Mouse (Mus musculus) megakaryocyte-erythroid progenitor cell, adult 5-6 weeks (primary cell): ENCODE data around the gene Smchd1. TPM values are rescaled to one million over a fixed set of nuclear protein-coding genes. Genes with fewer than 3 reads are reported as not detected.
A peak's percentile ranks its signal among the peaks of the same experiment; 100 is the strongest.

Source experiments
- ATAC-seq: replicated peaks from 2 replicates; pipeline ENCODE4 v1.8.0; 2016; ENCODE audit warnings: mild to moderate bottlenecking, inconsistent platforms; ENCODE audit not compliant: severe bottlenecking, poor library complexity, low FRiP score, low TSS enrichment
- total RNA-seq, 2 experiments: library from RNA; stranded (forward) in 1 of 2; stranded (reverse) in 1 of 2; fragments of 200-1000, 215-1000 nt in 1 of 2; fragments of >200 nt in 1 of 2; fragmentation: Nextera tagmentation in 1 of 2; gene quantifications; 2 replicates each; pipeline ENCODE4 v1.2.3; 2014 to 2017

Gene Smchd1
- total RNA-seq, 2 experiments from 2014 or later, result 210 to 233 TPM

- ATAC-seq, result no peak
Observed at GRCm38 (mm10) chr17:71317571-71317970, 157.6 kb downstream of the Smchd1 start.

- no peak for ATAC-seq
Observed at GRCm38 (mm10) chr17:71314315-71314714, 160.8 kb downstream of the Smchd1 start.

DNA sequence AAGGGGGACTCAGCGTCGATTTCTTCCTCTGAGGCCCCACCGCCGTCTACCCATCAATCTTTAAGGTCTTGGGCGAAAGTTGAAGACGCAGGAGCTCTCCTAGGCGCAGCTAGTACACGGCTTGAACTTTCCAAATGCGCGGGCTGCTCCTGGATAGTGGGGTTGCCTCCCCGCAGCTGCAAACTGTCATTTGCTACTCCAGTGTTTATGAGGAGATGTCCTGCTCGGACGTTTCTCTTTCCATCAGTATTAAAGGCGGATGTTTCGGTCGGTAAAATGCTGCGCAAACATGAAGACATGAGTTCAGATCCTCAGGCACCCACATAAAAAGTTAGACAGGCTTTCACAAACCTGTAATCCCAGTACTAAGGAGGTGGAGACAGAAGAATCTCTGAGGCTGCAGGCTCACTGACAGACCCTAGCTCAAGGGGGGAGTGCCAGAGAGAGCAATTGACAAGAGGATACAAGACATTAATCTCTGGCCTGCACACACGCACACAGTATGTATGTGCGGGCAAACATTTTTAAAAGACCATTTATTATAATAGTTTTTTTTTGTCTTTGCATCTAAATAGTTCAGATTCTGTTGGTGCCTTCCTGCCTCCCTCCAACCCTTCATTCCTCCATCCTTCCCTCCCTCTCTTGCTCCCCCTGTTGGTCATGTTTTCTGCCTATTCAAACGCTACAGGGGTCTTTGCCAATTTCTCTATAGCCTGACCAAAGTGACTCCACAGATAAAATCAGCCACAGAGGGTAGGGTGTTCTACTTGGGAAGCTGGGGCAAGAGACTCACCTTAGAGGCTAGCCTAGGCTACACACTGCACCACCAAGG, 163.6 kb downstream of the Smchd1 start, which contains the start of gene Emilin2:
Gene Emilin2, minus strand, starts transcription at position 639 of the 832 bp plus-strand sequence.
- ATAC-seq, result peak; percentile 55

- peak; percentile 68 for ATAC-seq
Observed at GRCm38 (mm10) chr17:71310486-71311339, 164.4 kb downstream of the Smchd1 start.

DNA sequence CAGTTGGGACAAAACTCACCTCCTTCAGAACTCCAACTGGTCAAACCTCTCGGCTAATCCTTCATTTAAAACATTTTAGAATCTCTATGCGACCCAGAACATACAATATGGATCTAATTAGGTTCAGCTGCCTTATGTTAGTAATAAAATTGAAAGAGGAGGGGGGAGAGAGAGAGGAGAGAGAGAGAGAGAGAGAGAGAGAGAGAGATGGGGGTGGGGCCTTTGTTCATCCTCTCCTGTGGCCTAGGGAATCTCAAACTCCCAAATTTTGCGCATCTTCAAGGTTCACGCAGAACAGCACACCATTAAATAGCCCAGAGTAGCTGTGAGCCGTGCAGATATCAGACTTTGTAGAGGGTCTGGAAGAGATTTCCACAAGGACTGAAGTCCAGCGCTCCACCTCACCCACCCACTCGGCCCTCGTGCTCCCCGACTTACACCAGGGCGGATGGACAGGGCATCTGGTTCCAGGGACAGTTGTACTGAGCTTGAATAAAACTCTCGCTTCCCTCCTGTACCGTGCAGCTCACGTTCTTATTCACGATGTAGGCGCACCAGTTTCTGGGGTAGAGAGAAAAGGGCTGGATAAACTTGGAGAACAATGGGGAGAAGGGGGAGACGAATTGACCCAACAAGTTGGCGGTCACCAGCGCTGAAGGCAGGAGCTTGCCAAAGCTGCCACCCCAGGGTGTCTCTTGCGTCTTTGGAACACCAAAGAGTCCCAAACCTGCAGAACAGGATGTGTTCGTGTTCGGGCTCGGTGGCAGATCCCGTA, 165.2 kb downstream of the Smchd1 start:
- peak; percentile 16; the same call in 1 of the 2 replicates for ATAC-seq

DNA sequence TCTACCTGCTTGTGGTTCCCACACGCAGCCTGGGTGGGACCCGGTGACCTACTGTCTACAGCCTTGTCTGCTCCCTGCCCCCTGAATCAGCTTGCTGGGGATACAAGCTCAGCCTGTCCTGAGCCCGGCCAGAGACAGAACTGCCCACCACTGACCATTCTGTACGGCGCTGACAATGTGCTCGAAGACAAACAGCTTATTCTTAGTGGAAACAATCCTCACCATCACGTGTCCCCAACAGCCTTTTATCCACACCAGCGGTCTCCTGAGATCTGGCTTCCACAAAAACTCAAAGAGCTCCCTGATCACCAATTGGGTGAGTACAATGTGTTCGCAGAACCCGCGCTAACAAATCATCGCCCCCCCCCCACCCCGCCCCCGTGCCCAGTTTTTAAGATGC, 166.0 kb downstream of the Smchd1 start:
- ATAC-seq, result no peak

DNA sequence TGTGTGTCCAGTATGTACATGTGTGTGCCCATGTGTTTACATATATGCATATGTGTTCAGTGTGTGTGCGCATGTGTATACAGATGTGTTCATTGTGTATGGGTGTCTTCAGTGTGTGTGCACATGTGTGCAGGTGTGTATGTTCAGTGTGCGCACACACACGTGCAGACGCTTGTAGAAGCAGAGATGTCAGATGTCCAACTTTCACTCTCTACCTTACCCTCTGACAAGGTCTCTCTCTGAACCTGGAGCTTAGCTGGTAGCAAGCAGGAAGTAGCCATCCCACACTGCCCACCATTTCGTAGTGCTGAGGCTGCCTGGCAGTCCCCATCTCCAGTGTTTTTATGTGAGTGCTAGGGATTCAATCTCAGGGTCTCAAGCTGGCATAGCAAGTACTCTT, 166.8 kb downstream of the Smchd1 start:
- no peak for ATAC-seq

DNA sequence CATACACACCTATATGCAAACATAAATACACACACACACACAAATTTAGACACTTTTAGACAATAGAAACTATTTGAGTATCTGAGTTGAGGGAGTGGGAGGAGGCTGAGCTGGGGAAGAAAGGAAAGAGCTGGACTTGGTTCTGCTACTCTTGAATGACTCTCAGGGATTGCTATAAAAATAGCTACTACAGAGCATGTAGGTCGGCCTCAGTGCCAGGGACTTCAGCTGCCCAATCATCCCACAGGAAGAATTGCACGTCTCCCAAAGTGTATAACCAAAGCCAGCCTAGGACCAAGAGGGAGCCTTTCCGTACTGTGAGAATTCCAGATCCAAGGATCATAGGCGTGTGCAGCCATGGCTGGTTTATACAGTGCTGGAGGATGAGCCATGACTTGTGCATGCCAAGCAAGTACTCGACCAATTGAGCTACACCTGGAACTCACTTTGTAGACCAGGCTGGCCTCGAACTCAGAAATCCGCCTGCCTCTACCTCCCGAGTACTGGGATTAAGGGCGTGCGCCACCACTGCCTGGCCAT, 167.8 kb downstream of the Smchd1 start:
- no peak for ATAC-seq

DNA sequence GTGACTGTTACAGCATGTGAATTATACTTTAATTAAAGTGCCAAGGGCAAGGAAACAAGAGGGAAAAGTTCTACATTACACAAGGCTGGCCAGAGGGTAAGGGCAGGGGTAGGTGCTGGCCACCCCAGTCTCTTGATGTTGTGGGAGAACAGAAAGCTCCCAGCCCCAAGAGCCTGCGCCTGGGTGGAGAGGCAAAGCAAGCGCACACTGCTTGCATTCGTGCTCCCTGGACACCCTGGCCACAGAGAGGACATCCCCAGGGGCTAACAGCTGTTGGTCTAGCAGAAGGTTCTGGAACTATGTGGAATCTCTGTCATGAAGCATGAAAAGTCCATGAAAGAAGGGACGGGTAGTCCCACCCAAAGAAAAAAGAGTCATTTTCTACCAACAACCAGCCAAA, 168.4 kb downstream of the Smchd1 start:
- ATAC-seq, result no peak

- ATAC-seq, result no peak
Observed at GRCm38 (mm10) chr17:71306091-71306490, 169.1 kb downstream of the Smchd1 start.

DNA sequence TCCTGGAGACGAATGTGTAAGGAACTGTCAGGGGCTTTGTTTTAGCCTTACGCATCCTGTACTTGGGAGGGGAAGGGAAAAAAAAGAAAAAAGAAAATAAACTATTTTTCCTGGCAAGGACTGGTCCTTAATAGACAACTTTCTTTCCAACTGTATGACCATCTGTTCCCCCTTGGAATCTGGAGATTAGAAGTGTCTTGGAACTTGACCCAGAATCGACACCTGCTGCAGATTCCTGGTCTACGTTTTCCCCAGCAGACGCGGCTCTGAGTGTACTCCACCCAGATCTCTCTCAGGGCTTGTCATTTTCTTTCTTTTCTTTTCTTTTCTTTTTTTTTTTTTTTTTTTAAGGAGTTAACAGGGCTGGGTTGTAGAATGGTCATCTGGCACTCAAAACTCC, 171.7 kb downstream of the Smchd1 start:
- ATAC-seq, result no peak

DNA sequence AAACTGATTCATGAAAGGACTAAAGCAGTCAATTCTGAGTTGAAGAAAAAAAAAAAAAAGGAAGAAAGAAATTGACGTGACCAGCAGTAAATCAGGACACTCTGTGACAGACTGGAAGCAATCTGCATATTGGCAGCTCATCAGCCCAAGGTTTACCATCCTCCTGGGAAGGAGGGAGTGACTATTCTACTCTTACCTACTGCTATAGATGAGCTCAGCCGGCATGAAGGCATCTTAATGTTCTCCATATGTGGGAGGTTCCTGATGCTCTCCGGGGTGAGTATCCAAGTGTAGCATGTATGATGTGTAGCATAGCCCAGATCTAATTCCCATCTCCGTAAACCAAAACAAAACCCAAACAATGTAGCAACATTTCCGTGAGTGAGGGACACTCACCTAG, 173.7 kb downstream of the Smchd1 start:
- no peak for ATAC-seq

DNA sequence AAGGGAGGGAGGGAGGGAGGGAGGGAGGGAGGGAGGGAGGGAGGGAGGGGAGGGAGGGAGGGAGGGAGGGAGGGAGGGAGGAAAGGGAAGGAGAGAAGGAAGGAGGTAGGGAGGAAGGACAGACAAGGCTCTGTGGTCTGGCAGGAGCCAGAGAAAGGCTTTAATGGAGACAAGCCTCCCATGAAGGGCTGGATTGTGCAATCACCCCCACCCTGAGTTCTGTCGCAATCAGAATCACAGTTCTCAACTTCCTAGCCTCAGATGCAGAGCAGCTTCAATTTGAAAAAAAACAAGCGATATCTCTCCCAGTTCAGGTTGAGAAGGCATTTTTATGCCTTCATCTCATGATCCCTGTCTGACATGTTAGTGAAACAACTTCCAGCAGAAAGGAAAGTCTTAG, 174.8 kb downstream of the Smchd1 start:
- no peak for ATAC-seq

DNA sequence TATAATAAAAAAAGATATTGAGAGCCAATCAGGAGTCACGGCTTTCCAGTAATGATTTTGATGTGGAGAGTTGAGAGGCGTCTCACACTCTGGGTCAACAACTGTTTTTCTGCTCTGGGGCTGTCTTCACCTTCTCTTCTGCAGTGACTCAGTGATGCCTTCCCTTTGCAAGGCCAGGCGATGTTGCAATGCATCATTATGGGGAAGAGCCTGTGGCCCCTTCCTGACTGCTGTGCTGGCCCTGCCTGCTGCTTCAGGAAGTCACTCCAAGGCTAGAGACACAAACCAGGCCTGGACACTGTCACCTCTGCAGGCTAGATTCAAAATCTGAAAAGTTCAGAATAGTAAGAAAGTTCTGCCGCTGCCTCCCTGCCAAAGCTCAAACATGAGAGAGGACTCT, 175.3 kb downstream of the Smchd1 start:
- no peak for ATAC-seq

DNA sequence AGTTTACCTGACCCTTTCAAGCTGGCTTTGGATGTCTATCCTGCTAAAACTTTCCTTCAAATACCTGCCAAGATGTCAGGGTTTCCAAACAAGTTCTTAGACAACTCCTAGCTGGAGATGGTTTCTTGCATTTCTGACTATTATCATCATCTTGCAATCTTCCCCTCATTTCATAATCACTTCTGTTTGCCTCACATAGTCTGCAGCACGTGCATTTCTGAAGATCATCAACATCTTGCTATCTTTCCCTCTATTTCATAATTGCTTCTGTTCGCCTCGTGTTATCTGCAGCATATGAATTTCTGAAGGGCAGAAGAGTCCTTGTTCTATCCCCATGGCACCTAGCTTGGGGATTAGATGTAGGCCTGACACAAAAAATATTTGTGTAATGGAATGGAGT, 180.6 kb downstream of the Smchd1 start:
- ATAC-seq, result no peak

Other genes starting within 250 kb of the Smchd1 start
- 52.0 and 57.5 TPM in 2 replicates for gene Emilin2, start 163.4 kb downstream of the Smchd1 start, total RNA-seq (2014; fragmentation: Nextera tagmentation)
- 55.2 and 63.8 TPM in 2 replicates for gene Emilin2, start 163.4 kb downstream of the Smchd1 start, total RNA-seq (2017)
- gene Gm4707, start 15.4 kb downstream of the Smchd1 start, total RNA-seq (2014; fragmentation: Nextera tagmentation), result 9.4 and 10.1 TPM in 2 replicates
- 1.2 and 2.2 TPM in 2 replicates for gene Gm4707, start 15.4 kb downstream of the Smchd1 start, total RNA-seq (2017)
- 25.1 and 35.8 TPM in 2 replicates for gene Ndc80, start 51.5 kb upstream of the Smchd1 start, total RNA-seq (2014; fragmentation: Nextera tagmentation)
- gene Ndc80, start 51.5 kb upstream of the Smchd1 start, total RNA-seq (2017), result 73.5 and 83.5 TPM in 2 replicates
- not detected in 2 replicates for gene Spdya, start 76.7 kb upstream of the Smchd1 start, total RNA-seq (2014; fragmentation: Nextera tagmentation)
- not detected in 2 replicates for gene Spdya, start 76.7 kb upstream of the Smchd1 start, total RNA-seq (2017)
- 147 and 179 TPM in 2 replicates for gene Wdr43, start 140.6 kb upstream of the Smchd1 start, total RNA-seq (2014; fragmentation: Nextera tagmentation)
- 483 and 518 TPM in 2 replicates for gene Wdr43, start 140.6 kb upstream of the Smchd1 start, total RNA-seq (2017)
- not detected in 2 replicates for gene Togaram2, start 197.9 kb upstream of the Smchd1 start, total RNA-seq (2014; fragmentation: Nextera tagmentation)
- 0.14 TPM in 1 of 2 replicates, not detected in the other for gene Togaram2, start 197.9 kb upstream of the Smchd1 start, total RNA-seq (2017)